Mouse (Mus musculus) right cerebral cortex, postnatal 10 days (tissue): ENCODE measurements around the gene Gen1.

Source experiments
- DNase-seq, 2 experiments: peaks; one replicate each; pipeline ENCODE4 v3.0.0; 2021; ENCODE audit warnings: low spot score in 2 of 2

The Gen1 gene

DNA sequence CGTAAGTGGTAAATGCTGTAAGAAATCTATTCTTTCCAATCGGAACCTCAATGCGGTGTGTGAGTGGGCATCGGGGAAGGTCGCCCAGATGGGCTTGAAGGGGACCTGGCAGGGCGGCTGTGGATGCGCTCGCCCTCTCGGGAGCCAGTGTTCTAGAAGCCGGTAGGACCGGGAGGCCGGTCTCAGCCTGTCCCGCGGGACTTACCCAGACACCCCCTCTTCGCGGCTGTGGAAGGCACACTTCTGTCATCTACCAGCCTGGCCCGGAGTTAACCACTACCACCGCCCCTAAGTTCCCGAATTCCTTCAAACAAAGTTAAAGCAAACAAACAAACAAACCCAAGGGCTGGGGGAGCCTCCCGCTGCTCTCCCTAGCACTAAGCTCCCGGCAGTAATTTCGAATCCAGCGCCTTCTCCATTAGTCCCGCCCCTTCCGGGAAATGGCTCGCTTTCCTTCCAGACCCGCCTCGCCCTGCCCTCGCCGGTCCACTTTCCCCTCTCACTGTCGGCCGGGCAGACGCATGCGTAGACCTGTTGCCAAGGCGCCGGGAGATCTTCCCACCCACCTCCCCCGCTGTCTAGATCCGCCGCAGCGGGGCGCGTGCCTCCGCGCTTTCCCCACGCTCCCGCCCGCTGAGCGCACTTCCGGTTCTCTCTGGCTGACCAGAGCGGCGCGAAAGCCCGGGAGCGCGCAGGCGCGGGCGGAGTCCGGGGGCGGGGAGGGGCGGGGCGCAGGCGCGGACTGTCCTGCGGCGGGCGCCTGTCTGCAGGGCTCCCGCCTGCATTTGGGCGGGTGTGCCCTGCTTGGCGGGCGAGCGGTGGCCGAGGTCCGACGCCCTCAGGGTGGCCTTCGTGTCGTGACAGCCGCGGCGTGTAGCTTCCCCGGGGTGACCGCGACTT, at the start of gene Gen1, which contains the start of gene Smc6:
Gene Gen1, minus strand, starts transcription at position 420 of the 900 bp plus-strand sequence.
Gene Smc6, plus strand, starts transcription at position 505 of the 900 bp plus-strand sequence.
- DNase-seq, result peak; percentile 94 to 95

DNA sequence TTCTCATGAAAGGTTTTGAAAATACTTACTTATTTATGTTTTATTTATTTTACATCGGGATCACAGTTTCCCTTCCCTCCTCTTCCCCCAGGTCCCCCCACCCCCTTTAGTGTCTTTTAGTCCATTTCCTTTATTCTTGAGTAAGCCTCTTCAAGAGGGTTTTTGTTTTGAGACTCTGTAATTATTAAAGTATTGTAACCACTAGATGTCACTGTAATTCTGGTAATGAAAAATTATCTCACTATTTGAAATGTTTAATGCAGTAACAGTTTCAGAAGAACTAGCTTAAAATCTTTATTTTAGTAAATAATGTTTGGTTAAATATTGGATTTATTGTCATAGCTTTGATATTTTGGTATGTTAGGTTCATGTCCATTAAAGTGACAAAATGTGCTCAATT, 48.2 kb upstream of the Gen1 start:
- no peak for DNase-seq

DNA sequence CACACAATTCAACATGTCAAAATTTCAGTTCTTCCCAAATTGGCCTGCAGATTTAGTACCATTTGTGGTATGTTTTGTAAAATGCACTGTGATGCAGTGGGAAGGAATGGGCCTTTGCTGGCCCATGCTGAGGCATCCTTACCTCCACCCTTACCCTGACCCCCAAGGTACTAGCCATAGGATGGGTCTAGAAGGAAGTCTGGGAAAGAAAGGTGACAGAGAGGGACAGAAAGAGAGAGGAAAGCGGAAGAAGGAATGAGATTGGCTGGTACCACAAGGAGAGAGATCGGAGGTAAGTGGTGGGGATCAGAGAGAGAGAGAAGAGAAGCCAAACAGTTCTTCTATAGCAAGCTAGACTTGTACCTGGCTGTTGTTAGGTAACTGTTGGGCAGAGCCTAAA, 45.5 kb upstream of the Gen1 start:
- DNase-seq, result no peak

DNA sequence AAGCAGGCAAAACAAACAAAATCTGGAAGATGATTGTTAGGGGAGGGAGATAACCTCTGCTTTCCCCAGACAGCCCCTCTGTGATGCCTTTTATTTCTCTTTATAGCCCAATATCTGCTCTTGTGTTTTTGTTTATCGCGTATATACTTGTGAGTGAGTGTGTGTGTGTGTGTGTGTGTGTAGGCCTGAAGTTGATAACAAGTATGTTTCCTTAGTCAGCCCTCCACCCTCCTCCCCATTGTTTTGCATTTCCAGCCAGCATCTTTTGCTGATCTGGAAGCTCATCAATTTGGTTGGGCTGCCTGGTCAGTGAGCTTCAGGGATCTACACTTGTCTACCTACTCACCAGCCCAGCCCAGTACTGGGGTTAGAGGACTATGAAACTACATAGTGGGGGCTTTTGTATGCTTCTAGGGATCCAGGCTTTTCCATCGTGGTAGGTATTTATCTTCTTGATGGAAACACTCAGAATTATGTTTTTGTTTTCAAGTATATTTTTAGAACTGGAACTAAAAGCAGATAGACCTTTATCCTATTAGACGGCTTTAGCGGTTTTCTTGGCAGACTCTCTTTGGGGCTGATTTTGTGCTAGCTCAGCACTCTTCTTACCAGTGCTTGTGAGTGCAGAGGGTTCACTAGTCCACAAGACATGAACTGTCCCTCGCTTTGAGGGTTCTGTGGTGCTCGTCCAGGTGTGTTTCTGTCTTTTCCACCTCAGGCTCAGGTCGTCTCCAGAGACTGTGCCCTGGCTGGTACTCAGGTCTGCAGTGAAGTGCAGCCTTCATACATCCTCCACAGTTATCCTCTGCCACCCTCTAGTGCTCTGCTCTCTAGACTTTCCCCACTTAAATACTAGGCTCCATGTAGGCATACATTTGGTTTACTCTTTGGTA, 41.4 kb upstream of the Gen1 start:
- no peak for DNase-seq

DNA sequence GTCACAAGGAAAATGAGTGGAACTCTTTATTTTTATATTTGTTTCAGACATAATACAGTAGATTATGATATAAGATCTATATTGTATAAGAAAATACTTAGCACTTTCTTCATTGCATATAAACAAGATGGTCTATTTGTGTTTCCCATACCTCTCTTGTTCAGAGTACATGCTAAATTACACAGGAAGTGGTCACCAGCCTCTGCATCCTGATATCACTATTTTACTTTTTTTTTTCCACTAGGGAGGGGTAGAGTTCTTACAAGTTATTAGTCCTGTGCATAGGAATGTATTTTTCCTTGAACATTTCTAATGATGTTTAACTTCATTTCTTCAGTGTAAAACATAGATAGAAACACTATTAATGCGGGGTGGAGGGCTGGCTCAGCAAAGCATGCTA, 35.3 kb upstream of the Gen1 start:
- DNase-seq, result no peak

DNA sequence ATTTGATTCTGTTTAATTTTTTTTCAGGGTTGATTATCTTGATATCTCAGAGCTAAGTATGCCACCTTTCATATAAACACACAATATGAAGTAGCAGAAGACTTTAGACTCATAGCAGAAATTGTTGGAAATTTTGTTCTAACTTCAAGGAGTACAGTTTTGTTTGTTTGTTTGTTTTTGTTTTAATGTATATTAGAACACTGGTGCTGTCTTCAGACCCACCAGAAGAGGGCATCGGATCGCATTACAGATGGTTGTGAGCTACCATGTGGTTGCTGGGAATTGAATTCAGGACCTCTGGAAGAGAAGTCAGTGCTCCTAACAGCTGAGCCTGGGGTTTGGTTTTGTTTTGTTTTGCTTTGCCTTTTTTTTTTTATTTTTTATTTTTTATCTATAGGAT, 20.8 kb upstream of the Gen1 start:
- DNase-seq, result no peak

DNA sequence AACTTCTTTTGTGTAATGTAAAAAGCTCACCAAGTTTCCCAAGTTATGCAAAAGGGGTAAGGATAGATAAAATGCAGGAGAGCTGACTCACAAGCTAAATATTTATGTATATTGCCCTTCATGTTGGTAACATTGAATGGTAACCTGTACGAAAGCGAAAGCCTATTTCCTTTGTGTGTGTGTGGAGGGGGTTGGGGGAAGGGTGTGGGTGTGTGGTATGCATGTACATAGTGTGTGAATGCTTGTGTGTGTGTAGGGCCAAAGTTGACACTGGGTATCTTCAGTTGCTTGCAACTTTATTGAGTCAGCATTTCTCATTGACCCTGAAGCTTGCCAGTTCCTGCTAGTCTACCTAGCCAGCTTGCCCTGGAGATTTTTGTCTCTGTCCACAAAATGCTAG, 16.0 kb upstream of the Gen1 start:
- DNase-seq, result no peak

DNA sequence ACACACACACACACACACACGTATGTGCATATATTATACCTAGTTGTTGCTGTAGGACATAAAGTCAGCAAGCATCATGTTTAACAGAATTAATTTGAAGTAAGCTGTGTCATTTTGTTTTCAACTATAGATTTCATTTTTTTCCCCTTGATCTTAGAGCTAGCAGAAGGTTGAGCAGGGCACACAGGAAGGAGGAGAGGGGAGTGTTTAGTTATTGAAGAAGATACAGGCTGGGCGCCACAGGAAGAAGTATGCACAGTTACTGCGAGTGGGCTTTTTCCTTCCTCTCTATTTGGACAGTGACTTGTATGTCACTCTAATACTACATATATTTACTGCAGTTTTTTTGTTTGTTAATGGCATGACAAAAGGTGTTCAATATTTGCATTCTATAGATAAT, 14.3 kb upstream of the Gen1 start:
- no peak for DNase-seq

DNA sequence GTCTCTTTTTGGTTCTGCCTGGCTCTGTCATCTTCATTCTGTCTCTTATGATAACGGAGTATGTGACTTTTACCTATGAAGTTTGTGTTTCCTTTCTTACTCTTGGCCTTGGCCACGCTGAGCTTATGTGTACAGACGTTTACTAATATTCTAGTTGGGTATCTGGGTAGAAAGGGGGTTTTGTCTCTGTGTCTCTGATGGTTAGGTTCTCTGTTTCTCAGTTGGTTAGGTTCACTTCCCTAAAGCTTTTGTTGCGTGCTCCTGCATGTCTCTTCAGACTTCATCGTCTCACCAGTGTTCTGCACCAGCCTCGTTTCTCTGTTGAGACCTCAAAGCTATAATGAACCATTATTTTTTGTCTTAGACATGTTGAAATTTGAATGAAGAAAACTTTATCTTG, 11.6 kb upstream of the Gen1 start:
- no peak for DNase-seq

DNA sequence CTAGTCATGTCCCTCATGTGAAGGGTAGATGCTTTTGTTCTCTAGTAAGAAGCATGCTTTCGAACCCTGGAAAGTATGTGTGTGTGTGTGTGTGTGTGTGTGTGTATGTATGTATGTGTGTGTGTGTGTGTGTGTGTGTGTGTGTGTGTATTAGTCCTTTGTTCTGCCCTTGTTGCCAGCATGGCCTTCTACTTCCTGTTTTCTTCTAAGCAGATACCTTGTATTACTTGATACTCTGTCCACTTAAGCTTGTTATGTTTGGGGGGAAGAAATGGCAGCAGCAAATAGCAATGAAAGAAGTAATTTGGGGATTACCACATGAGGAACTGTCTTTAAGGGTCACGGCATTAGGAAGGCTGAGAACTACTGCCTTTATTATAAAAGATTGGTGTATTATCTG, 11.0 kb upstream of the Gen1 start:
- no peak for DNase-seq

DNA sequence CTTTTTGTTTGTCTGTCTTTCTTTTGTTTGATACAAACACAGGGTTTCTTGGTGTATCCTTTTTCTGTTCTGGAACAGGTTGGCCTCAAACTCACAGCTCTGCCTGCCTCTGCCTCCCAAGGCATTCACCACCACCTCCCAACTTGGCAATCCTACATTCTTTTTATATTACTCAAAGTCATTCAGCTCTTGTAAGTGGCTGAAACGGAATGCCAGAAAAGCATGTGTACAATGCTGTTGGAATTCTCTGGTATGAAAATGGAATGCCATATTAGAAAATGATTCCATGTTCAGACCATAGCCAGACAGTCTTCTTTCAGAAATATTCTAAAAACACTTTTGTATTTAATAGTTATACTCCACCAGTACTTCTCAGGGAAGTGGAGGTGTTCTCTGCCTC, 7.6 kb upstream of the Gen1 start:
- no peak for DNase-seq

DNA sequence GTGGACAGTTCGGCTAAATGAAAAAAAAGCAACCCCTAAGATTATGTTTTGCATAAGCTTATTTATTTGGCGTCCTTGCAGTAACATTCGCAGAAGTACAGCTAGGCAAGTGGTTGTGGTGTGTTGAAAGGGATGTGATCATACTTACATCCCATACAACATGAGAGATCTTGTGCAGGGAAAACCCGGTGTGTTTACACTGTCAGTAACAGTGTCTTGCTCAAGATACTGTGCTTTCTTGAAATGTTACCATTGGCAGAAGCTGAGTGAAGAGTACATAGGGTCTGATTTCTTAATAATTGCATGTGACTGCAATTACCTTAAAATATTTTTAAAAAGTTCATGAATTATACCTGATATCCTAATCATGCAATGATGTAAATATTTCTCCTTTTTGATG, 7.0 kb upstream of the Gen1 start:
- DNase-seq, result no peak

DNA sequence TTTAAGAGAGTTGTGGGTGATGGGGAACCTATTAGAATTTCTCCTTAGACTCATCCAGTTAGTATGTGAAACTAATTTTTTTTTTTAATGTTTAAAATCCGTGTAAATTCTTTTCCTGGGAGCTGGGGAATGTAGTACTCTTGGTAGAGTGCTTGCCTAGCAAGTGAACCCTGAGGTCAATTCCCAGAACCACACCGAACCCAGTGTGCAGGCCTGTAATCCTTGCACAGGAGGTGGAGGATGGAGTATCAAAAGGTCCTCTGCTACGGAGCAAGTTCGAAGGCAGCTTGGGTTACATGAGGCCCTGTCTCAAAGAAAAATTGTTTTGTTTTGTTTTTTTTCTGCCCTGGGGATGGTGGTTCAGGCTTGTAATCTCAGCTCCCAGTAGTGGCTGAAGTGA, 1.4 kb upstream of the Gen1 start:
- no peak for DNase-seq

DNA sequence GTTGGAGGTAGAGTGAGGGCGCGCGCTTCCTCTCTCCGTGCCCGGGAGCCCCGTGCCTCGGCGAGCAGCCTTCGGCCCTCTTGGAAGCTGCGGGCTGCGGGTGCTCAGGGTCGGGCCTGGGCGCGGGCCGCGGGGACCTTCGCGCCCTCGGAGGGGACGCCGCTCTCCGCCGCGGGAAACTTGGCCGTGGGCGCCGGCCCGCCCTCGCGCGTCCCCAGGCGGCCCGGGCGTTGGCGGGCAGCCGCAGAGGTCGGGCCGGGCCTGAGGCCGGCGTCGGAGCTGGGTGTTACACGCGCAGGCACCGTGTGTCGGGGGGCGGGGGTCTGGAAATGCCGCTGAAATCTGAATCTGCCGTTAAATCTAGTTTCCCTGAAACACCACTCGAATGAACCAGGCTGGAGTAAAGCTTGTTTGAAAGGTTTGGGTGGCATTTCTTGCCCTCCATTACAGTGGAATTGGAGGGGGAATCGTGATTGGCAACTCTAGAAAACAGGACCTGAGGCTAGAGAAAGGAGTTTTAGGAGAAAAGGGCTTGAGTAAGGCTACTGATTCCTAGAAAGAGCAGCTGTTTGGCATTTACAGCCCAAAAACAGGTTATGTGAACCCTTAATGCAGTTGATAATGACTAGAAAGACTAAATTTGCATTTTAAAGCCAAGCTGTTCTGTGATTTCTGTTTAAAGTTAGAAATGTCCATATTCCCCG, 833 bp upstream of the Gen1 start:
- peak; percentile 49 to 57 for DNase-seq

DNA sequence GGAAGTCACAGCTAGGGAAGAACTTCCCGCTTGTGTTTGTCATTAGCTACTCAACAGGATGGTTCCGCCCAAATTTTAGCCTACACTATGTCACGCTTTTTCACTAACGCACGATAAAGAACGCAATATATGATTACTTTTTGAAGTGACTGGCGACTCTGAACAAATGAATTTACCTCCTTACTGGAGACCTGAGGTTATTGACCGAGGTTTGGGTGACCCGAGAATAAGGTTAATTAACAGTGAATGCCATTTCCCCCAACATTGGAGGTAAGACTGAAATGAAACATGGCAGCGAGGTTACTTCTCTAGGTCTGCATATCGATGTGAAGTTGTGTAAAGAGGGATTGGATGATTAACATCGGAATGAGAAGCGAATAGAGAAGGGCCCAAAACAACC, 706 bp downstream of the Gen1 start:
- no peak for DNase-seq

DNA sequence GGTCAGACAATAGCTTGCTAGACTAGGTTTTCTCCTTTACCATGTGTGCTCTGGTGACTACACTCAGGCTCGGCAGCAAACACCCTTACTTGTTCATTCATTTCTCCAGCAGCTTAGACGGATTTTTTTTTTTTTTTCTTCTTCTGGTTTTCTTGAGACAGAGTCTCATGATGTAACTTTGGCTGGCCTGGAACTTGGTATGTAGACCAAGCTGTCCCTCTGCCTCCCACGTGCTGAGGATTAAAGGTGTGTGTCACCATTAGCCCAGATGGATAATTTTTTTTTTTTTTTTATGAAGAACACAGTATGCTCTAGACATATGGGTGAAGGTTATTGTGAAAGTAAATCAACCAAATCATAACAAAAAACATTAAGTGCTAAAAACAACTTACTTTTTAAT, 15.3 kb downstream of the Gen1 start:
- DNase-seq, result no peak

DNA sequence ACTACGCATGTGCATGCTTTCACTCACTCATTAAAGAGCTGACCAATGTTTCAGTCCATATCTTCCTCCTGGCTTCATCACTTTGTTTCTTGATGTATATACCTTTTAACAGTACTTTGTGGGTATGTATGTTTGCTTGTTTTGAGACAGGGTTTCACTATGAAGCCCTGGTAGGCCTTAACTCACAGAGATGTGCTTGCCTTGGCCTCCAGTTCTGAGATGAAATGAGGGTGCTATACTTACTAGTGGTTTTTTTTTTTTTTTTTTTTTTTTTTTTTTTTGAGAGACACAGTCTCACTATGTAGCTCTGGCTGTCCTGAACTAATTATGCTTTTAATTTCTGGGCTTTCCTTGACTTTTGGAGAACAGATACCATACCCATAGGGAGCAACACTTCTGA, 18.1 kb downstream of the Gen1 start:
- DNase-seq, result no peak

DNA sequence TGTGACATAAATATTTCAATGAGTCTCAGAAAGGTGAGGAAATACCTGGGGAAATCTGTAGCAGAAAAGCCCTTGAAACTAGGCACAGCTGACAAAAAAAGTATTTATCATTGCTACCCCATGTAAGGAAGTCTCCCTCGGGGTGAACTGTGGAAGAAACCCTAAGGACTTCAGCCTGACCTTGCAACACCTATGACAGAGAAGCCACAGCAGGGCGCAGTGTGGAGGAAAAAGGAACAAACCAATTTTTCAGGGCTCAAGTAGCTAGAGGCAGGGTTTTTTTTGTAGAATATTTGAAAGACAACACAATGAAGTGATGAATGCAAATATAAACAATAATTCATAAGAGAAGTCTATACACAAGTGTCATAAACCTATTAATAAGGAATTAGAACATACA, 29.6 kb downstream of the Gen1 start:
- no peak for DNase-seq

DNA sequence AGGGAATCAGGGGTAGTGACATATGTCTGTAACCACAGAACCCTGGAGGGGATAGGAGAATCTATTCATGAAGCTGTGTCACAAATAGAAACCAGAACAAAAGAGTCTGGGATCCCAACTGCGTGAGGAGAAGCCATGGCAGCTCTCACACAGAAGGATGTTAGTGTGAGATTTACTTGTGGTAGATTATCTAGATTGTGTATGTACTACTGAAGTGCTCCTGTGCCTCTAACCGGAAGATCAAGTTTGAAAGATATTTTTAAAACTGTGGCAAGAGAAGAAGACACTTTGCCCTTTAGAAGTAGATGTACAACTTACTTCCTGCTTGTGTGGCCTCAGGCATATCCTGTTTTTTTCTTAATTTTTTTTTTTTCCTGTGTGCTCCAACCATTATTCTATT, 35.3 kb downstream of the Gen1 start:
- no peak for DNase-seq

DNA sequence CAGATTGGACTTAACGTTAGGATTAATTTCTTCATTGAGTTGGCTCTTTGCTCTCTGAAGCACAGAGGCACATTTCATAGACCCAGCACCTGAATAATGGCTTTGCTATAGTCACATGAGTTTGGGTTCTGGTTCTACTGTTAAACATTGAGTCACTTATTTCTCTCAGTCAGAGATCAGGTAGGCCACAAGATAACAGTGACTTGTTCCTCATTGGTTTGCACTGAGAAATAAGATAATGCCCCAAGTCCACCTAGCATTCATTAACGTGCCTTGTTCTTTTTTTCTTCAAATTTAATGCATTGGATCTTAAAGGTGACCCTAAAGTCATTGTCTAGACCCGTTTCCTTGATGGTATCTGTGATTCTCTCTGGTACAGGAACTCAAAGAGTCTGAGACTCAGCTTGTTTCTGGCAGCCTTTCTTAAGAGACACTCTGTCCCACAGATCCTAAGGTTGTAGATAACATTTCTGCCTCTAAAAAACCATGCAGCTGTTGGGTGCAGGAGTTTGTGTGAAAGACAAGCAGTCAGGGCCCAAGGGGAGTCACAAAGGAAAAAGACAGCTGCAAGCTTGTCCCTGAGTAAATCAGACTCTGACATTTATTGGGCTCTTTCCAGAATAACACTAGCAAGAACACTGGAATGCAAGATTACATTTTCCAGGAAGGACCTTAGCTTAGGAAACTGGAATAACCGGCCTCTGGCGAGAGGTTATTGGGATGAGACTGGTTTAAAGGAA, 38.9 kb downstream of the Gen1 start:
- DNase-seq, result no peak

DNA sequence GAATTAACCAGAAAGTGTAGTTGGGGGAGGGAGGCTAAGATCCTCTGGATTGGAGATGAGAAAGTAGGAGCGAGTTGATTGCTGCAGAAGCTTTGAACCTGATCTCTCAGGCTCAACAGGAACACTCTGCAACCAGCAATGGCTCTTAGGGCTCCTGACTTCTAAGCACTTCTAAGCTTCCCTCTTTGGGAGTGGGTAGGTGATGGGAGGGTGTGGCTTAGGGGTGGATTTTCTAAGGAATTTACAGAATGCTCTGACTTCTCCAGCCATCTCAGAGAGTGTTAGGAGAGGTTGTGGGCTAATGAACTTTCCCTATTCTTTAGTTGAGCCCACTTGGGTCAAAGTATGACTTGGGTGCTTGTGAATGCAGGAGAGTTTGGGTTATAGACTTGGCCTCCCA, 39.5 kb downstream of the Gen1 start:
- DNase-seq, result no peak

DNA sequence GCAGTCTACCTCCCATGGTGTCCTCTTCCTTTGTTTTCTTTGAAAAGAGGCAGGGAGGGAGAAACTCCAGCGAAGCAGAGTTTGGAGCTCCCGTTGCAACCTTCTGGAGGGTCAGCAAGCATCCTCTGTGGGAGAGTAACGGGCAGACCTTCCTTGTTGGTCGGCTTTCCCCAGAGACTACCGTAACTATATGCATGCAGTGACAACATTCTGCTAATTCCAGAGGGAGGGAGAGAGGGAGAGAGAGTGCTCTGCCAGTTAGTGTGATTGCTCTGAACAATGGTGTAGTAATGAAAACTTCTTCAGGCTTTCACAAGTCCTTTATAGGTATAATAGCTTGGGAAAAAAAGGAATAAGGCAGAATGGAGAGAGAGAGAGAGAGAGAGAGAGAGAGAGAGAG, 40.9 kb downstream of the Gen1 start:
- DNase-seq, result no peak
